Mouse (Mus musculus): ENCODE results near the gene Rgl2. TPM values are rescaled to one million over a fixed set of nuclear protein-coding genes. Genes with fewer than 3 reads are reported as not detected.
A peak's percentile ranks its signal among the peaks of the same experiment; 100 is the strongest.

Rgl2 gene
- total and polyA plus RNA-seq, 2 experiments: 9.8 to 27.7 TPM

DNA sequence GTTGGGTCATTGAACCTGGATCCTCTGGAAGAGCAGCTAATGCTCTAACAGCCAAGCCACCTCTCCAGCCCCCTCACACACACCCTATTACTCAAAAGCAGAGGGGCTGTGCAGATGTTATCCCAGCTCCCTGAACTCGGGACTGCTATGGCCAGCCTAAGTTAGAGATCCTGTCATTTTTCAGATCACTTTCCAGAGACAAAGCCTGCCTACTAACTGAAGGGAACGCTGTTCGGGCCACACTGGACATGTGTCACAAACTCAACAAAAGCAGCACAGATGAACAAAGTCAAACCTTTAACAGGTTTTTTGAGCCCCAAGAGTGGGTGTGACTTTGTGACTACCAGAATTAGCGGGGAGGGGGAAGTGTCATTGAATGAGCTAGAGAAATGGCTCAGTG lies 23.5 kb downstream of the Rgl2 start:
- no peak overlapping the region for H3K27ac ChIP-seq (replicated peaks; ENCODE audit: insufficient read depth, low read depth, low read length)
- H3K9ac ChIP-seq (ENCODE audit: low read depth, low read length): no peak overlapping the region
- no peak for DNase-seq (ENCODE audit: extremely low read depth, low read depth, low spot score)
- H3K4me1 ChIP-seq (ENCODE audit: control insufficient read depth, insufficient read depth, low read length): peaks cover 12% of the 10 kb centered on the region
- H3K79me2 ChIP-seq (ENCODE audit: control insufficient read depth, insufficient read depth, low read length): peaks cover 5% of the 10 kb centered on the region; the same call in 1 of the 2 replicates
- 55% methylated on average over 4 of the region's 4 CpGs for WGBS
- peaks cover 16% of the 10 kb centered on the region for H3K36me3 ChIP-seq (ENCODE audit: control insufficient read depth, insufficient read depth, low read length)
- TF ChIP-seq POLR2A (IDR thresholded peaks at IDR 0.05; ENCODE audit: extremely low read depth, insufficient read depth, low read length): no peak
- no peak for TF ChIP-seq CTCF (IDR thresholded peaks at IDR 0.05; ENCODE audit: low read depth, low read length)
- no peak overlapping the region for H3K4me3 ChIP-seq (ENCODE audit: insufficient read depth, low read depth, low read length)
- no peaks in the 10 kb centered on the region for H3K27me3 ChIP-seq (ENCODE audit: control insufficient read depth, insufficient read depth, low read length)

DNA sequence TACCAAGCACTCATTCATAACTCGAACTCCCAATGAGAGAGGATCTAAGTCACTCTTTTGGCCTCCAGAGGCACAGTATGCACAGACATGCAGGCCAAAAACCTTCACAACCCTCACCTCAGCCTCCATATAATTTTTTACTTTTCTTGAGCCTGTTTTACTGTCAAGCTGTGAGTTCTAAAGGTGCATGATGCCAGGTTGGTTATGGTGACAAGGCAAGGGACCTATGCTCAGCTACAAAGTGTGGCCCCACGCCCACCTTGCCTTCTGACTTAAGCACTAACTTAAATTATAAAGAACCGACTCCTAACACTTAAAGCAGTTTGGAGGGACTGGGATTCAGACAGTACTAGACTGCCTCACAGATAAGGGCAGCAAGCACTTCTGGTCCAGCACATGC lies 24.0 kb downstream of the Rgl2 start:
- H3K4me3 ChIP-seq (ENCODE audit: insufficient read depth, low read depth, low read length): no peak overlapping the region
- DNase-seq (ENCODE audit: extremely low read depth, low read depth, low spot score): no peak
- 68% methylated on average over 3 of the region's 3 CpGs for WGBS
- H3K79me2 ChIP-seq (ENCODE audit: control insufficient read depth, insufficient read depth, low read length): peaks cover 5% of the 10 kb centered on the region; the same call in 1 of the 2 replicates
- peaks cover 12% of the 10 kb centered on the region for H3K4me1 ChIP-seq (ENCODE audit: control insufficient read depth, insufficient read depth, low read length)
- H3K27ac ChIP-seq (replicated peaks; ENCODE audit: insufficient read depth, low read depth, low read length): peak overlapping the region; percentile 28; the same call in 1 of the 2 replicates
- TF ChIP-seq CTCF (IDR thresholded peaks at IDR 0.05; ENCODE audit: low read depth, low read length) (no peak), POLR2A (IDR thresholded peaks at IDR 0.05; ENCODE audit: extremely low read depth, insufficient read depth, low read length) (no peak)
- H3K36me3 ChIP-seq (ENCODE audit: control insufficient read depth, insufficient read depth, low read length): peaks cover 16% of the 10 kb centered on the region
- no peaks in the 10 kb centered on the region for H3K27me3 ChIP-seq (ENCODE audit: control insufficient read depth, insufficient read depth, low read length)
- H3K9ac ChIP-seq (ENCODE audit: low read depth, low read length): no peak overlapping the region

DNA sequence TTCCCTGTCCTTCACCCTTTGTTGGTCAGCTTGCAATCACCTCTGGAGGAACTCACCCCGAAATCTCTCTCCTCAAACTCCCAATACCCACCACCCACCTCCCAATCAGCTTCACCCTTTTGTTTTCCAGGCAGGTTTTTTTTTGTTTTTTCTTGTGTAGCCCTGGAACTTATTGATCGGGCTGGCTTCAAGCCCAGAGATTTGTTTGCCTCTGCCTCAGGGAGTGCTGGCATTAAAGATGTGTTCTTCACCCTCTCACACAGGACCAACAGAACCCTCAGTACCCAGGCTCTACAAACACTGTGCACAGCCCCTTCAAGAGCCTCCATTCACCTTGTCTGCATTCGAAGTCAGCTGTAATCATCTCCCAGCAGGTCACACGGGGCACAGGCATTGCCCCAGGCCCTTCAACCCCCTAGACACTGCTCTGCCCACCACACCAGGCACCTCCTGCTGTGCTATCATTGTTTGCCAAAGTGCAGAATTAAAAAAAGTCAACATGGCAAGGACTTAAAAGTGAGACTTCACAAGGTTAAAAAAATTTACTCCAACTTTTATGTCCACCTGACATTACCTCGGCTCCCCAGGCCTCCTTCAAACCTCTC lies 24.7 kb downstream of the Rgl2 start:
- peaks cover 5% of the 10 kb centered on the region; the same call in 1 of the 2 replicates for H3K79me2 ChIP-seq (ENCODE audit: control insufficient read depth, insufficient read depth, low read length)
- WGBS: 10% methylated on average over 5 of the region's 5 CpGs
- H3K27me3 ChIP-seq (ENCODE audit: control insufficient read depth, insufficient read depth, low read length): no peaks in the 10 kb centered on the region
- peak; percentile 97 for DNase-seq (ENCODE audit: extremely low read depth, low read depth, low spot score)
- TF ChIP-seq CTCF (IDR thresholded peaks at IDR 0.05; ENCODE audit: low read depth, low read length) (no peak), POLR2A (IDR thresholded peaks at IDR 0.05; ENCODE audit: extremely low read depth, insufficient read depth, low read length) (no peak)
- peak overlapping the region; percentile 95 for H3K9ac ChIP-seq (ENCODE audit: low read depth, low read length)
- H3K4me1 ChIP-seq (ENCODE audit: control insufficient read depth, insufficient read depth, low read length): peaks cover 9% of the 10 kb centered on the region
- peak overlapping the region; percentile 86 for H3K27ac ChIP-seq (replicated peaks; ENCODE audit: insufficient read depth, low read depth, low read length)
- H3K36me3 ChIP-seq (ENCODE audit: control insufficient read depth, insufficient read depth, low read length): peaks cover 16% of the 10 kb centered on the region
- peak overlapping the region; percentile 92 for H3K4me3 ChIP-seq (ENCODE audit: insufficient read depth, low read depth, low read length)

DNA sequence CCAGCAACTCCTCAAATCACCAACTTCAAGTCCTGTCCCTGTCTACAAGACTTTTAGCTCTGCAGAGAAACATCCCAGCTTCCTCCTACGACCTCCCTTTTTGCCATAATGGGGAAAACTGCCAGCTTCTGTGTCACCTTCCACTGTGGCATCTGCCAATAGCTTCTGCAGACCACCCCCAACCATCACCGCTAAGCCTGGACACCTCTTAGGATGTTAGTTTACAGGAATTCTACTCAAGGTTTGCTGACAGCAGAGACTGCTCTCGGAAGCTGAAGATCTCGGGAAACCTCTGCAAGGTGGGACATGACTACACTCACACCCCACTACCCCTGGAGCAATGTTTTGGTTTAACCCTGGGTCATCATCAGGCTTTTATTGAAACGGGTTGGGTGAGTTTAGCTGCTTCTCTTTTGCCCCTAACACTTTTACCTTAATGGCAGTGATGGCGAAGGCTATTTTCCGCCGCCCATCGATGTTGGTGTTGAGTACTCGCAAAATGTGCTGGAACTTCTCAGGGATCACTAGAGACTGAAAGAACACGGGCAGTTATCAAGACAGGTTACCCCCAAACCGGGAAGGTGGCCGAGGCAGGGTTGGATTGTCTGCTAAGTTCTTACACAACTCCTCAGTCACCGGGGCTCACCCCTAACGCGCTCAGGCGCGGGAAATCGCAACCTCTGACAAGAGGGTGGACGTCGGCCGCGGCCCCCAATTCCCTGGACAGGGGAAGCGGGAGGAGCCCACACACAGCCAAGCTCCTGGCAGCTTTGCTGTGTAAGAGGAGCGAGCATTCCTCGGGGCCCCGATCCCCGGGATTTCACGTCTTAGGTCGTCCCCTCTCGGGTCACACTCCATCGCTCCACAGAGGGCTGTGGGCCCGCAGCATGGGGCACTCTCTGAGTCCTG lies 25.6 kb downstream of the Rgl2 start:
- Histone ChIP-seq H3K27ac (replicated peaks; ENCODE audit: insufficient read depth, low read depth, low read length) (peak overlapping the region; percentile 86), H3K4me3 (ENCODE audit: insufficient read depth, low read depth, low read length) (peak overlapping the region; percentile 92), H3K27me3 (ENCODE audit: control insufficient read depth, insufficient read depth, low read length) (no peaks in the 10 kb centered on the region), H3K4me1 (ENCODE audit: control insufficient read depth, insufficient read depth, low read length) (peaks cover 9% of the 10 kb centered on the region), H3K9ac (ENCODE audit: low read depth, low read length) (peak overlapping the region; percentile 95), H3K36me3 (ENCODE audit: control insufficient read depth, insufficient read depth, low read length) (peaks cover 21% of the 10 kb centered on the region), H3K79me2 (ENCODE audit: control insufficient read depth, insufficient read depth, low read length) (peaks cover 5% of the 10 kb centered on the region; the same call in 1 of the 2 replicates)
- WGBS: under 1% methylated on average over 33 of the region's 33 CpGs
- TF ChIP-seq POLR2A (IDR thresholded peaks at IDR 0.05; ENCODE audit: extremely low read depth, insufficient read depth, low read length) (no peak), CTCF (IDR thresholded peaks at IDR 0.05; ENCODE audit: low read depth, low read length) (no peak)
- DNase-seq (ENCODE audit: extremely low read depth, low read depth, low spot score): no peak

DNA sequence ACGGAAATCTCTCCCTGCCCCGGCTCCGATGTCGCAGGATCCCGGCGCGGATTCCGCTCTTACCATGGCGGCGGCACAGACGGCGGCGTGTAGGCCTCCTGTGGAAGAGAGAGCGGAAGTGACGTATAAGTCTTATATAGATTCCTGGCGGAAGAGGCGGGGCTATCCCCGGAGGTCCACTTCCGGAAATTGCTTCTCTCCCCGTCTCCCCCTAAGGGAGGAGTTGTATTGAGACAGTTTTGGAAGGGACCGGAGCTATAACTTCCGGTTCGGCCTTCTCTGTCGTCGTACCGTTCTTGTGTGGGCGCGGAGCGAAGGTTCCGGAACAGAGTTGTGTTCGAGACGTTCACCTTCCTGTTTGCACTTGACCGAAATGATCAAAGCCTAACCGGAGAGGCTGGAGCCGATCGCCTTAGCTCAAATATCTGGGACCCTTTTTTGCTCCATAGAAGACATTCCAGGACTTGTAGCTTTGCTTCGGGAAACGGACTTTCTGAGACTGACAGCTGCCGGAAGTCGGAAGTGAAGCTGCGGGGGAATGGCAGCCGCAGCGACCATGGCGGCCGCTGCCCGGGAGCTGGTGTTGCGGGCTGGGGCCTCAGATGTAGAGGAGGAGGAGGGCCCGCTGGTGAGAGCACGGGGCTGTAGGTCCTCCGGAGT lies 26.3 kb downstream of the Rgl2 start, which contains the start of the genes Vps52 and Rps18:
TSS of gene Vps52 (plus strand) at position 258 of the 660 bp plus-strand sequence.
TSS of gene Rps18 (minus strand) at position 447 of the 660 bp plus-strand sequence.
- H3K9ac ChIP-seq (ENCODE audit: low read depth, low read length): peak within 1 kb of the TSS; percentile 95
- peak within 1 kb of the TSS; percentile 93 for H3K27ac ChIP-seq (replicated peaks; ENCODE audit: insufficient read depth, low read depth, low read length)
- H3K79me2 ChIP-seq (ENCODE audit: control insufficient read depth, insufficient read depth, low read length): peaks cover 5% of the 10 kb centered on the region; the same call in 1 of the 2 replicates
- peak within 1 kb of the TSS; percentile 92 for H3K4me3 ChIP-seq (ENCODE audit: insufficient read depth, low read depth, low read length)
- peaks cover 9% of the 10 kb centered on the region for H3K4me1 ChIP-seq (ENCODE audit: control insufficient read depth, insufficient read depth, low read length)
- H3K27me3 ChIP-seq (ENCODE audit: control insufficient read depth, insufficient read depth, low read length): no peaks in the 10 kb centered on the region
- WGBS: under 1% methylated on average over 50 of the region's 50 CpGs
- TF ChIP-seq CTCF (IDR thresholded peaks at IDR 0.05; ENCODE audit: low read depth, low read length): no peak
- peak; percentile 92 for TF ChIP-seq POLR2A (IDR thresholded peaks at IDR 0.05; ENCODE audit: extremely low read depth, insufficient read depth, low read length)
- DNase-seq (ENCODE audit: extremely low read depth, low read depth, low spot score): peak; percentile 96
- peaks cover 21% of the 10 kb centered on the region for H3K36me3 ChIP-seq (ENCODE audit: control insufficient read depth, insufficient read depth, low read length)
